Mouse (Mus musculus) gastrocnemius, postnatal 25 days (tissue): ENCODE data around the gene Rnf181. TPM values are rescaled to one million over a fixed set of nuclear protein-coding genes. Genes with fewer than 3 reads are reported as not detected.

Experiments used
- DNase-seq: peaks from one replicate; pipeline ENCODE4 v3.0.0; 2022
- total RNA-seq, 2 experiments: library from RNA; stranded (reverse); gene quantifications; 1 replicate in 1 of 2; 2 replicates in 1 of 2; pipeline ENCODE4 v1.2.3; 2021

Gene Rnf181
- total RNA-seq, 2 experiments from 2014 or later, result 23.8 to 28.8 TPM

DNA sequence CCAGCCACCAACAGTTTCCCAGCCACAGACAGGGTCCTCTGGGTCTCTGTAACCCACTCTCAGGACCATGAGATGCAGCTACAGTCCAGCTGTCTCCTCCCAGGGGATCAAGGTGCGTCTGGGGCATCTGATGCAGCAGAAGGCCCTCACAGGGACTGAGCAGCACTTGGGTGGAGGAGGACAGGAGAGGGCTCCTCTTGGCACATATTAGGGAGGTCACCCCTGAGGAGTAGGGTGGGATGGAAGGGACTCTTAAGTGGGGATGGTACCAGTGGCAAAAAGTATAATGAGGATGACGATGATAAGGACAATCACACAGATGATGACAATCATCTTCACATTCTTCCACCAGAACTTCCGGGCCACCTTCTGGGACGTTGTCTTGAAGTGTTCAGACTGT, 18.5 kb upstream of the Rnf181 start:
- DNase-seq, result no peak

DNA sequence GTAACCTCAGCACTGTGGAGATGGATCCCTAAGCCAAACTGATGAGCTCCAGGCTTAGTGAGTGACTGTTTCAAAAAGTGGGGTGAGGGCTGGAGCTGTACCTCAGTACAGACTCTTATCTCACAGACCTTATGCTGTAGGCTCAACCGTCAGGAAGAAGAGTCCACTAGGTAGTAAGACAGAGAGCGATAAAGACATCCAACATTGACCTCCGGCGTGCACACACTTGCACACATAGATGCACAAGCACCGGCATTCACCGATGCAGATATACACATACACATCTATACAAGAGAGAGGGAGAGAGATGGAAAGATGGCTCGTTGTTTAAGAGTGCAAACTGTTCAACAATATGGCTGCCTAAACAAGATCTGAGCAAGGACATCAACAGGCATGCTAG, 17.2 kb upstream of the Rnf181 start:
- no peak for DNase-seq

DNA sequence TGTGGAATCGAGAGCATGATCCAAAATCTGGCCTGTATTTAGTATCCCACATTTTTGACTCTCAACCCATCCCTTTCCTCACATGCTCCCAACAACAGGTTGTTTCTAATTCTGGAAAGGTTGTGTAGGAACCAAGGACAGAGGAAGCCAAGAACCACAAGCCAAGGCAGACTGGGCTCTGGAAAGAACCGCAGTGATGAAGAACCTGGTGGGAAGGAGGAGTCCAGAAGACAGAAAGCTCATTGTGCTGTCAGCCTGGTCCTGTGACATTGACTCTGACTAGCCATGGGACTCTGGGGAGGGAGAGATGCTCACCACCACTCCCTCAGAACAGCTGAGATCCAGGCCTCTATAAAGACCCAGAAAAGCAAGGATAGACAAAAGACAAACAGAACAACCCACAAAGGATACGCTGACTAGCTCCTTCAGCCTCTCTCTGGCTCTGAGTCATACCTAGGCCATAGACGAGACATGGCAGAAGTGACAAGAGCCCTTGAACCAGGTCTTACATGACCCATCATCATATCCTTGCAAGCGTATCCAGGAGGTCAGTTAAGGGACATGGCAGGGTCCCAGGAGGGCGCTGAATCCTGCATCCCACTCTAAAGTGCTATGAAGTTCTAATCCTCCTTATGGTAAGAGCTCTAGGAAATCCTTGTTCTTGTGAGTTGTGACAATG, 16.5 kb upstream of the Rnf181 start:
- DNase-seq, result no peak

DNA sequence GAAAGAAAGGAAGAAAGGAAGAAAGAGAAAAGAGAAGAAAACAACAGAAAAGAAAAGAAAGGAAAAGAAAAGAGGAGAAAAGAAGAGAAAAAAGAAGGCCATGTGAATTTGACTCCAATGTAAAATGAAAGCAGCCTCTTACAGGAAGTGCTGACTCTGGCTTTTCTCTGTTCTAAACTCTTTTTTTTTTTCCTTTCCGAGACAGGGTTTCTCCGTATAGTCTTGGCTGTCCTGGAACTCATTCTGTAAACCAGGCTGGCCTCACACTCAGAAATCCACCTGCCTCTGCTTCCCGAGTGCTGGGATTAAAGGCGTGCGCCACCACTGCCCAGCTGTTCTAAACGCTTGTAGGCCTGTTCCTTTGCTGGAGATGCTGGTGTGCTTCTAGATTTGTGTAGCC, 15.7 kb upstream of the Rnf181 start:
- DNase-seq, result no peak

DNA sequence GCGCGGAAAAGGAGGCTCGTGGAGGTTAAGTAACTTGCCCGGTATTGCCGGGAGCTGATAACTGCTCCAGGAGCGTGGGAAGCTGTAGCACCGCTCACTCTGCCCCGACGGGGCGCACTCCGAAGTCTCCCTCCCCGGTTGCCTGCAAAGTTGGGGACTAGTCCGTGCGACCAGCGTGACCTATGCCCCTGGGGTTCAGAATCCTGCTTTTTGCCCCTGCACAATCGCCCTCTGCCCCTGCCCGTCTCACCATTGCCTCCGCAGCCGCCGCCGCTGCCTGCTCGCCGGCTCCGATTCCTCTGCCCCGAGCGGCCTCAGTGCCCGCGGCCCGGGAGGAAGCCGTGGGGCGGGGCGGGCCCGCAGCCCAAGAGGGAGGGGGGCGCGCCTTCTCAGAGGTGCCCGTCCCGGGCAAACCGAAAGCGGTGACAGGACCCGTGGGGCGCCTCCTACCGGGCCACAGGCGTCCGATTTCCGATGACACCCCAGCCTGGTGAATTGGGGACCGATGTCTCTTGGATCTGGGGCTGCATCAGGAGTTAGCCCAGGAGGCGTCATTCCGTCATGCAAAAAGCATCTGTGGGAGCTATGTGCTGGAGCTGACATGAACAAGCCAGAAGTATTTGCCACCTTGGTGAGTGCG, 13.5 kb upstream of the Rnf181 start, which contains the start of gene Vamp5:
Gene Vamp5 (minus strand): TSS at position 338 of the 640 bp plus-strand sequence.
- DNase-seq, result peak; percentile 87

DNA sequence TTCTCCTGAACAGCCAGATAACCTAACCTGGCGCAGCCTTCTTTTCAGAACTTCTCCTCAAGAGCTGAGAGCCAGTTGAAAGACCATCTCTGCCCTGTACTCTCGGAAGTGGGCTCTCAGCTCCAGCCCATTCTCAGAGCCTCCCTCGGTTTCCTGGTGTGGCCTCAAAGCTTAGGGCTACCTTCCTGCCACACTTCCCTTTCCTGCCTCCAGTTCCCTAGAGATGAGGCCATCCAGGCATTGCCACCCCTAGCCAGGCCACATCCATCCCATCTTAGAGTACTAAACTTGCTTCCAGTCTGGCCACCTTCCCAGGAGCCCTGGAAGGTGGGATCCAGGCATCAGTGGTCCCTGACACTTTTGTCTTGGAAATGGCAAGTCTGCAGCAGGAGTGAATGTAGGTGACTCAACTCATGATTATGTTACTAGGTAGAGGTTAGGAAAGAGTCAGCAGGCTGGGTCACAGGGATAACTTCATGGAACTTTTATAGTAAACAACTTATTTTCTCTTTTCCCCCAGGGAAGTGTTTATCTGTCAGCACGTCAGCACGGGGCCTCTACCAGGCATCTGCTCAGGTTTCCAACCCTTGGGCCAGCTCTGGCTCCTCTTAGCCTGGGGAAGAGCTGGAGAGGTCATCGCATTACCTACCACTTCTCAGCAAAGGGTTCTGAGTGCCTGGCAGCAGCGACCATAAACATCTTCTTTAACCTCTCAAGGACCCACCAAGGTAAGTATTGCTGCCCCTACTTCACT, 12.8 kb upstream of the Rnf181 start:
- DNase-seq, result peak; percentile 24

DNA sequence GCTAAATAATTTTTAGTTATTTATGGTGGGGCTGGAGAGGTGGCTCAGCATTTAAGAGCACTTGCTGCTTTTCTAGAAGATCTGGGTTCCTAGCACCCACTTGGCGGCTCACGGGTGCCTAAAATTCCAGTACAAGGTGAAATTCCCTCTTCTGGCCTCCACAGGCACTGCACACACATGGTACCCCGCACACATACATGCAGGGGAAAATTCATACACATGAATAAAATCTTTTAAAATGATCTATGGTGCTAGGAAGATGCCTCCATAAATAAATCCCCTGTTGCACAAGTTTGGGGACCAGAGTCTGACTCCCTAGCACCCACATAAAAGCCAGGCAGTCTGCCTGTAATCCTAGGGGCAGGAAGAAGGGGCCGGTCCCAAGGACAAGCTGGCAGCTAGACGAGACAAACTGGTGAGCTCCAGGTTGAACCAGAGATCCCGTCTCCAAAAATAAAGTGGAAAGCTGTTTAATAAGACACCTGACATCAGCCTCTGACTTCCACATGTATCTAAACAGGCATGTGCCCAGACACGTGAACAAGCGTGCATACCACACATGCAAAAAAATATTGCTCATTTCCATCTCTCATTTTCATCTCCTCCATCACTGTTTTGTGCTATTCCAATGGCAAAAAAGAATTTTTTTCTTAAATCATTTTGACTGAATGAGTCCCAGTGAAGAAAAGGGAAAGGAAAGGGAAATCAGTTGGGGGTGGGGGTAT, 11.9 kb upstream of the Rnf181 start:
- DNase-seq, result no peak

DNA sequence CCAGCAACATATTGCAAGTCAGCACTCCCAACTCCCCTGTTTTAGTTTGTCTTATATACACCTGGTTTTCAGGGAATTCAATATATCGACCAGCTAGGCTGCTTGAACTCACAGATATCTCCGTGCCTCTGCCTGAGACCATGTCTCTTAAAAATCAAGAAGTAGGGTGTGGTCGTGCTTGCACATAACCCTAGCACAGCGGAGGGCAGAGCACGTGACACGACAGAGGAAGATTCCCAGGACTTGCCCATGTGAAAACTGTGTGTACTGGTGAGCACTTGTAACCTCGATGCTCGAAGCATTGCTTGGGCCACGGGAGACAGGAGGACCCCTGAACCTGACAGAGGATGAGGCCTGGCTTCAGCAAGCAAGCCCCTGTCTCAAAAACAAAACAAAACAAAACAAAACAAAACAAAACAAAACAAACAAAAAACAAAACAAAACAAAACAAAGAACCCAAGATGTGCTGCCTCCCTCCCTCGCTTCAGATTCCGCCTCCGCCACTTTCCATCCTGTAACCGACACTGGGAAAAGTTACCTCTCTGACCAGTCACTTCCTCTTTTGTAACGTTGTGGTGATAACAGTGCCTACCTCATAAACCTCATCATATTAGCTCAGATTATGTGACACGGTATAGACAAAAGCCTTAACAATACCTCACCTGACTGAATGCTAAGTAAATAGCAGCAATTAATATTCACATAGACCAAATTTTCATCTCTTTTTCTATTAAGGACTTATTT, 8.2 kb upstream of the Rnf181 start:
- no peak for DNase-seq

DNA sequence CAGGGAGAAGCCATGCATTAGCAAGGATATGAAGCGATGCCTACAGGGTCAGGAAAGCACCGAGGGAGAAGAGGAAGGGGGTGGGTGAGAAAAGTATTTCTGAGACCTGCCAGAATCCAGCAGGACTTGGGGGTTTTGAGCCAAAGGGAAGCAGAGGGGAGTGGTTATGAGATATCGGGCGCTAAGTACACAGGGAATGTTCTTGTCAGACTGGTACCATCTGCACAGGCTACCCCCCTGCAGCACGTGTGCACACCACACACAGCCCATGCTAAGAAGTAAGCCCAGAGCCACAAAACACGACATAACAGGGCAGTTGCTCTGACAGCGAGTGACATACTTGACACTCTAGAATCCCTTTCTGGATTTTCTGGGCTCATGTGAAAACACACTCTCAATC, 7.5 kb upstream of the Rnf181 start:
- DNase-seq, result no peak

DNA sequence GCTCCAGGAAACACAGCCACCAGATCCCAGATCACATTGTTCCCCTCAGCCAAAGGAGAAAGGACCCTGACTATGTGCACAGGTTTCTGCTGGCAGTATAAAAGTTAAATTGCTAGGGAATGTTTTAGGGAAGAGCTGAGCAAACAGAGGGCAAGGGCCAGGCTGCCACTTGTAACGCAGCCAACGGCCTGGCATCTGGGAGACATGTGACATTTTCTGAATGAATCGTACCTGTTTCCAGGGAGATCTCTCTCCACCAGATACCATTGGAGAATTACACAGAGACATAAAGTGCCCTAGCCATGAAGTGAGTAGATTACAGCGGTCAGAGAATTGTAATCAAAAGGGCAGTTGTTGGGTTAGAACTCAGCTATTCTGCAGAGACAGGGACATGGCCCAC, 6.4 kb upstream of the Rnf181 start:
- no peak for DNase-seq

DNA sequence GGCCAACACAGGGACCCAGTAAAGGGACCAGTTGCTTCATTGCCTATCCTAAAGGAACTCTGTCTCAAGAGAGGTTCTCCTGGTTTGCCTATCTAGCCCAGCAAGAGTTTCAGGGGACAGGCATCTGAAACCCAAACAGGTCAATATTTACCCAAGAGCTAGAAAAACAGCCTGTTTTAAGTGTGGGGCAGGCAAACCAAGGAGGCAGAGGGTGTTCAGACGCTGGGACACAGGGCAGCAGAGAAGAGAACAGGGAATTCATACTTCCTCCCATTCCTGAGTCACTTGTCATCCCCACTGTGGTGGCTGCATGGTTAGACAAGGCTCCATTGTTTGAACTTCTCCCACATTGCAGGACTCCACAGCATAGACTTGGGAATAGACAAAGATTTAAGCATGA, 4.8 kb upstream of the Rnf181 start:
- no peak for DNase-seq

DNA sequence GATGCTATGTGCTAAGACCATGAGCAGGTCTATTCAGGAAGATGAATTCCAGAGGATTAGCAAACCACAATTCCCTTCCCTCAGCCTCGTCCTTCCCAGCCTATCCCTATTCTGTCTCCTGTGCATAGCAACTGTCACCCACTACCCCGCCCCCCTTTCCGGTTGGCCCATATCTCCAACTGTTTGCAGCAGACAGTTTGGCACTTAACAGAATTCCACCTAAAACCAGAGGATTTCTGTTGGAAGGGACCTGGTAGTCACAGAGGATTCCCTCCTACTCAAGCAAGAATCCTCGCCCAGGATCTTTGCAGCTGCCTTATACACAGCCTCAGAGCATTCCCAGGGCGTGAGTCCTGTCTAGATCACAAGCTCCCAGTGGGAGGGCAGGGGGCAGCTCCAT, 4.4 kb upstream of the Rnf181 start:
- no peak for DNase-seq

DNA sequence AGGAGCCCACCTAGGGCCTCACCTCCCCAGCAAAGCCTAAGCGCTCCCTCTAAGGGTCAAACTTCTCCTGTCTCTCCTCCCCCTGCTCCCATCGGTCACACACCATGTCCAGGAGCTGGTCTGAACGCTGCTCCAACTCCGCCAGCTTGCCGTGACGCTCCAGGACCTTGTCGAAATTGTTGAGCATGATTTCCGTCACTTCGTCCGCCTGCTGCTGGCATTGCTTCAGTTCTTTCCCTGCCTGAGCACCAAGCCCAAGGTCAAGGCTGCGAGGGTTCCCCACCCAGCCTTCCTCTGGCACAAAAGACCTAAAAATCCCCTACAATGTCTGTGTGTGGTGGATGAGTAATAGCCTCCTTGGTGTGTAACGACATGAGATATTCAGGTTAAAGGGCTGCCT, 3.3 kb upstream of the Rnf181 start:
- no peak for DNase-seq

DNA sequence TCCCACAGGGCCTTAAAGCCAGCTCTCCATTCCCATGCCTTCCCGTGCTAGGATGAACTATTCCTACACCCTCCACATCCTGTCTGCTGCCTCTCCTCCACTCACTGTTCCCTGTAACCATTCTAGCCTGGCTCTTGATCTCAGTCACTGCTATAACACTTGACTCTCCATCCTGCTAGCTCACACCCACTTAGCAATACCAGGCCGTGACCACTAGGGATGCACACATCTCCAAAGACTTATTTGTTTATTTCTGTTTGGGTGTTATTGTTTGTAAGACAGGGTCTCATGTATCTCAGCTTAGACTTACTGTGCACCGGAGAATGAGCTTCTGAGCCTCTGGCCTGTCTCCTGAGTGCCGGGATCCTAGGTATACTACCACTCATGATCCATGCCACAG, 2.8 kb upstream of the Rnf181 start:
- no peak for DNase-seq

DNA sequence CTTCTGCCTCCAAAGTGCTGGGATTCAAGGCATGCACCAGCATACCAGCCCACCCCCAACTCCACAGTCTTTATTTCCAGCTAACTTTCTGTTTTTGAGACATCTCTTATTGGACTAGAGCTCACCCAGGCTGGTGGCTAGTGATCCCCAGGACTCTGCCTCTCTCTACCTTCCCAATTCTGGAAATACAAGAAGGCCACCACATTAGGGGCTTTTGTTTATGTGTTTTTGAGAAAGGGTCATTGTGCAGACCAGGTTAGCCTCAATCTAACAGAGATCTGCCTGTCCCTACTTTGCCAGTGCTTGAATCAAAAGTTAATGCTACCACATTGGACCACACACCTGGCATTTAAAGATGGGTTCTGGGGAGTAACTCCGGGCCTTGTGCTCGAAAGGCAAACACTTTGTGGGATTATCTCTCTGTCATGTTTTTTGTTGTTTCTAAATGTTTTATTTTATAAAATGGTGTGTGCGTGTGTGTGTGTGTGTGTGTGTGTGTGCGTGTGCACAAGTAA, 761 bp upstream of the Rnf181 start:
- no peak for DNase-seq

DNA sequence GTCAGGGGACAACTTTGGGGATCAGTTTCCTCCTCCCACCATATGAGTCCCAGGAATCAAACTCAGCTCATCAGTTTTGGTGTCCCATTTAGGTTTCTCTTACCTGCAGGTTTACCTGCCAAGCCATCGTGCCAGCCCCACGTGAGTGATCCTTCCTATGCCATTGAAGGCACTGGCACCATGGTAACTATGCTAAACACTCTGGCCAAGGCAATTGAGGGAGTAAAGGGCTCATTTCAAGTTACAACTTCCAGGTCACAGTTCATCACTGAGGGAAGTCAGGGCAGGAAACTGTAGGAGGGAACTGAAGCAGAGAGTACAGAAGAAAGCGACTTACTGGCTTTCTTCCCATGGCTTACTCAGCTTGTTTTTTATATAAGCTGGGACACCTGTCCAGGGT, 452 bp downstream of the Rnf181 start:
- no peak for DNase-seq

DNA sequence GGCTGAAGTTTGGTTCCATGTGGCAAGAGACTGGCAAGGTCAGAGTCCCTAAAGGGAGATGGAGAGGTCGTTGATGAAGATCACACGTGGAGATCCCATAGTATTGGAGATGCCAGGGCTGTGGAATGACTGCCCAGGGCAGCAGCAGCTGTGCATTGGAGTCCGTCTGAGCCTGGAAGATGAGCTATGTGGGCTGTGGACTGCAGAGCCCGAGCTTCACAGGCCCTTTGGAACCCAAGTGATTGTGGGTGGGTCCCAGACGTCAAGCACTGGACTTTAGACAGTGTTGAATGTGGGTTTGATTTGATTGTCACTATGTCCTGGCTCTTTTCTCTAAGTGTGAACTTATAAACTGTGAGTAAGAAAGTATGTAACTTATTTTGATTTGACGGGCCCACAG, 1.8 kb downstream of the Rnf181 start:
- no peak for DNase-seq

DNA sequence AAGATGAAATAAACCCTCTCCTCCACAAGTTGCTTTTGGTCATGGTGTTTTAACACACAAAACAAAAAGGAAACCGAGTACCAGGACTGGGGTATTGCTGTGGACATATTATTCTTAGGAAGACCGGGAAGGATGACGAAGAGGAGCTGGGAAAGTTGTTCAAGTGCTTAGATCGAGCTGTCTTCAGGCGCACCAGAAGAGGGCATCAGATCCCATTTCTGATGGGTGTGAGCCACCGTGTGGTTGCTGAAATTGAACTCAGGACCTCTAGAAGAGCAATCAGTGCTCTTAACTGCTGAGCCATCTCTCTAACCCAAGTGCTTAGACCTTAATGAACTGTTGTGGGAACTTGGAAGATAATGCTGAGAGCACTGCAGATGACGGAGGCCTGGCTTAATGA, 2.7 kb downstream of the Rnf181 start:
- DNase-seq, result no peak

DNA sequence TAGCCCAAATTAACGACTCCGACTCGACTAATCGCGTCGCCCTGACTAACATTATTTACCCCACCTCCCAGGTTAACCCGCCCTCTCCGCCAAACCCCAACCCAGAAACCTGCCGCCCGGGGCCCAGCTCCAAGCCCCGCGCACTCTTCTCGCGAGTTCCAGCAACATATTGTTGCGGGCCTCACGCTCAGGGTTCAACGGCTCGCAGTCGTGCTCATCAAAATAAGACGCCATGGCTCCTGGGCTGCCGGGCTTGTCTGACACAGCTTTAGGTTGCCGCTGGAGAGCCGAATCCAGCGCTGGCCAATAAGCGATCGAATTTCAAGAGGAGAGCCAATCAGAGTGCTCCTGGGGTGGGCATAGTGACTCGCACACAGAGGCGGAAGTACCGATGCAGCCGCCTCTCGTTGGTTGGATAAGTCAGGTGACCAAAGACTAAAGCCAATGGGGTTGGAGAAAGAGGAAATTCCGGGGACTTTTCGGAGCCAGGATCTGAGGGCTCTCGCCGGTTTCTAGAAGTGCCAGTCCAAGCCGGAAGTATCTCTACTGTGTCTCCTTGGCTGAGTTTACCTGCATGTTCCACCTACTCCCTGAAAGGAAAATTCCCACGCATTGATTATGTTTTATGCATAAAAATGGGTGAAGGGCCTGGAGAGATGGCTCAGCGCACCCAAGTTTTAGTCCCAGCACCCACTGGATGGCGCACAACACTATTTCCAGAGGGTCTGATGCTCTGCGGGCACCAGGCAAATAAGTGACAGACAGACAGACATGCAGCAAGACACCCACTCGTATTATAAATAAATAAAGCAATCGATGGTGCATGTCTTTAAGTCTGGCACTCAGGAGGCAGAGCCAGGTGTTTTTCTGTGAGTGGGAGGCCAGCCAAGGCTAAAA, 4.4 kb downstream of the Rnf181 start:
- DNase-seq, result peak; percentile 97

DNA sequence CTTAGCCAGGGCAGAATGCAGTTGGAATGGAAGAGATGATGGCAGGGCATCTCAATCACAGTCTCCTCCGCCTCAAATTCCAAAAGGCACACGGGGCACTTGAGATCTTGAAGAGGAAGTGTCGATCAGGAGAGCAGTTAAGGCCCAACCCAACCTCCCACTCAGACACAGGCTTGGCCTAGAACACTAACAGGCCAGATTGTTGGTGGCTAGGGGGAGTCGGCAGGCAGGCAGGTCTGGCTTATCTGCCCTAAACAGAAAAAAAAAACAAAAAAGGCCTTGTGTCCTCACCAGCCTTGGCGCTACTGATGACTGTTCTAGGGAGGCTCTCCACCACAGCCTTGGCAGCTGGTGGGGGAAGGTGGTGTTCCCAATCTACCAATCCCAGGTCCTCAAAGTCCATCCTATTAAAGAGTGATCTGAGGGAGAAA, 5.6 kb downstream of the Rnf181 start:
- DNase-seq, result no peak

DNA sequence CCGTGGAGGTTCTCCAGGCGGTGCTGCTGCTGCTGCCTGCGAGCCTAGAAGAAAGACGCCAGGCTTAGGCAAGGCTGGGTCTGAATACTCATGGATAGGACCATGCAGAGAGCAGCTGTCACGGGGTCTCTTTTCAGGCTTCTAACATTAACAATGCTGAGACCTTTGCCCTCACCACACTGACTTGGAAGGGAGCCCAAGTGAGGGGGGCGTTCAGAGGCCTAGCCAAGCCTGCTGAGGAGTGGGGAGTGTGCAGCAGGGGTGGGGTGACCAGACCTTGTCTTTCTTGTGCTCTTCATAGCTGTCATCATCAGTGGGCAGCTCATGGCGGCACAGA, 6.2 kb downstream of the Rnf181 start:
- no peak for DNase-seq
